Mouse (Mus musculus) kidney, adult 2 months (tissue): ENCODE measurements around the gene Lpp. TPM values are rescaled to one million over a fixed set of nuclear protein-coding genes. Genes with fewer than 3 reads are reported as not detected.

Source experiments
- DNase-seq: peaks from one replicate; pipeline ENCODE4 v3.0.0; 2021
- H3K27ac ChIP-seq: fragments of 200-500 bp; 2 replicates; pipeline ENCODE4 v1.5.1; 2012; ENCODE audit warnings: low read depth, low read length, control low read depth, inconsistent platforms; ENCODE audit not compliant: insufficient read depth
- H3K27me3 ChIP-seq: fragments of 200-500 bp; replicated peaks from 2 replicates; pipeline ENCODE4 v1.6.1; 2012; ENCODE audit warnings: mild to moderate bottlenecking, moderate library complexity, low read length, inconsistent platforms; ENCODE audit not compliant: control insufficient read depth, insufficient read depth
- H3K36me3 ChIP-seq: fragments of 200-500 bp; 2 replicates; pipeline ENCODE4 v1.6.1; 2012; ENCODE audit warnings: mild to moderate bottlenecking, moderate library complexity, low read length, inconsistent platforms; ENCODE audit not compliant: control insufficient read depth, insufficient read depth
- H3K4me1 ChIP-seq: fragments of 200-500 bp; 2 replicates; pipeline ENCODE4 v1.6.1; 2011; ENCODE audit warnings: low read length; ENCODE audit not compliant: control insufficient read depth, insufficient read depth
- H3K4me3 ChIP-seq: fragments of 200-500 bp; 2 replicates; pipeline ENCODE4 v1.5.1; 2011; ENCODE audit warnings: mild to moderate bottlenecking, low read depth, low read length, control low read depth; ENCODE audit not compliant: insufficient read depth
- CTCF ChIP-seq: fragments of 200-500 bp; conservative IDR thresholded peaks from 2 replicates; pipeline ENCODE4 v1.5.1; 2011; ENCODE audit warnings: low read depth, mild to moderate bottlenecking, control low read depth, low read length, moderate library complexity, mixed read lengths; ENCODE audit not compliant: insufficient read depth, insufficient read length
- POLR2A ChIP-seq: fragments of 200-500 bp; IDR thresholded peaks from one replicate; pipeline ENCODE4 v1.6.1; 2011; ENCODE audit warnings: low read depth, low read length, control low read depth
- WGBS: fragments of 180-500 bp; shearing (Covaris S2); methylation state at CpG from one replicate; pipeline ENCODE4 v1.1.7; 2018; 5-methylcytosine and 5-hydroxymethylcytosine counted together
- polyA plus RNA-seq: library from polyadenylated mRNA; depleted of rRNA; stranded (reverse); fragments of >200 nt; gene quantifications from 2 replicates; pipeline ENCODE4 v1.2.3, GENCODE M21; 2012

Gene Lpp
- polyA plus RNA-seq, 1 experiment, result 15.9 TPM

DNA sequence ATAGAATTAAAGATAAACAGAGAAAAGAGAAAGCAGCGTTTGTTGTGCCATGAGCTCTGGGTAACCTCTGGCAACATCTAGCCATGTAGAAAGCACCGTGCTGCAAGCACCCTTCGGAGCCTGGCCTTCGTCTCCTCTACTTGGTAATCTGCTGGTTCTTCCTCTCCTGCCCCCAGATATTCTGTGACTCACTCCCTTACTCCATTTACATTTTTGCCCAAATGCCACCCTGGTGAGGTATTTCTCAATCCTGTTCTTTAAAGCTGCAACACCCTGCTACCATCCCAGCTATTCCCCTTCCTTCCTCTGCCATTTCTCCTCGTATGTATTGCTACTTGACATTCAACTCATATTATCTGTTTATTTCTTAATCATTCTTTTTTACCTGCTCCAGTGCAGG lies 263.4 kb downstream of the Lpp start:
- DNase-seq, result no peak

GRCm38 (mm10) chr16:24659049-24659448 lies 265.7 kb downstream of the Lpp start:
- no peaks in the 10 kb centered on the region for H3K36me3 ChIP-seq
- H3K4me3 ChIP-seq, result no peak overlapping the region
- WGBS, result 89% methylated on average over 2 of the region's 2 CpGs
- no peak for DNase-seq
- H3K27me3 ChIP-seq, result no peaks in the 10 kb centered on the region
- H3K27ac ChIP-seq, result no peak overlapping the region
- no peak for TF ChIP-seq POLR2A
- no peak for TF ChIP-seq CTCF
- H3K4me1 ChIP-seq, result no peaks in the 10 kb centered on the region

More for the DNA sequence above, 263.4 kb downstream of the Lpp start:
- no peaks in the 10 kb centered on the region for H3K27me3 ChIP-seq
- TF ChIP-seq POLR2A (no peak), CTCF (no peak)
- 91% methylated on average over 5 of the region's 5 CpGs for WGBS
- H3K4me3 ChIP-seq, result no peak overlapping the region
- H3K4me1 ChIP-seq, result no peaks in the 10 kb centered on the region
- no peak overlapping the region for H3K27ac ChIP-seq
- no peaks in the 10 kb centered on the region for H3K36me3 ChIP-seq

DNA sequence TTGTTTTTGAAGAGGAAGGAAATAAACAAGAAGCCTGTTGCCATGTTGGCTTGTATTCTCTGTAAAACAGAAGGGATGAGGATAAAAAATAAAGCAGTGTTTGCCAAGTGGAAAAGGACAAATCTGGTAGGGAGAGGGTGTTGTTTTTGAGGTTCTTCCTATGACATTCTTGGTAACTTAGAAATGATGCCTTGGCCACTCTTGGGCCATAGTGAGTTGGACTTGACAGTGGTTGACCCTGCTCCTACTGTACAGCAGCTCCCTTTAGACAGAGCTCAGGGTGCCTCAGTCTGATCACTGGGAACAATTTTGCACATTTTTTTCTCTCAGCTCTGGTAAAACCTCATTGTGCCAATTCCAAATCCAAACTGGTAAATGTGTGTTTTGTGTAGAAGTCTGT lies 270.8 kb downstream of the Lpp start:
- TF ChIP-seq POLR2A, result no peak
- no peak for TF ChIP-seq CTCF
- H3K36me3 ChIP-seq, result no peaks in the 10 kb centered on the region
- H3K4me1 ChIP-seq, result no peaks in the 10 kb centered on the region
- no peak for DNase-seq
- H3K27me3 ChIP-seq, result no peaks in the 10 kb centered on the region
- no peak overlapping the region for H3K27ac ChIP-seq
- H3K4me3 ChIP-seq, result no peak overlapping the region

GRCm38 (mm10) chr16:24669718-24670460 lies 276.6 kb downstream of the Lpp start:
- 86% methylated on average over 5 of the region's 5 CpGs for WGBS
- Histone ChIP-seq H3K4me3 (no peak overlapping the region), H3K36me3 (no peaks in the 10 kb centered on the region), H3K4me1 (no peaks in the 10 kb centered on the region), H3K27me3 (no peaks in the 10 kb centered on the region), H3K27ac (no peak overlapping the region)
- DNase-seq, result no peak
- TF ChIP-seq CTCF (no peak), POLR2A (no peak)

- Histone ChIP-seq H3K4me1 (no peaks in the 10 kb centered on the region; the same call in 1 of the 2 replicates), H3K27me3 (no peaks in the 10 kb centered on the region), H3K27ac (no peak overlapping the region), H3K4me3 (no peak overlapping the region), H3K36me3 (no peaks in the 10 kb centered on the region)
- no peak for DNase-seq
- no peak for TF ChIP-seq POLR2A
- TF ChIP-seq CTCF, result no peak
Observed at GRCm38 (mm10) chr16:24678942-24679341, 285.6 kb downstream of the Lpp start.

DNA sequence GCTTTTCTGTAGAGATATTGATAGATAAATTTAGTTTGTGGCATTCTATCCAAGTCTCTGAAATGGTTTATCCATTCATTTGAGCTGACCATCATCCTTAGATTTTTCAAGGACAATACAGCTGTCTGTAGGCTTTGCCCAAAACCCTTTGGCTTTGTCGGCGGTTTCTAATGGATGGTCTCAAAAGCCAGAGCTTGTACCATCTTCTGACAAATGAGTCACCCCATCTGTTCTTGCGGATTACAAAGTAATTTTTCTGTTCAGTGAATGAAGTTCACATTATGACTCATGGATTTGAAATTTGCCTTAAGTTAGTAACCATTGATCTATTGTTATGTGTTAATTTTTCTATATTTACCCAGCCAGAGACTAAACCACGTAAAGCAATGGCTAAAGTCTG lies 301.8 kb downstream of the Lpp start:
- no peak overlapping the region for H3K4me3 ChIP-seq
- no peaks in the 10 kb centered on the region for H3K27me3 ChIP-seq
- H3K4me1 ChIP-seq, result no peaks in the 10 kb centered on the region
- H3K27ac ChIP-seq, result no peak overlapping the region
- H3K36me3 ChIP-seq, result no peaks in the 10 kb centered on the region
- WGBS, result 94% methylated on average over 4 of the region's 4 CpGs
- TF ChIP-seq POLR2A, result no peak
- no peak for DNase-seq

DNA sequence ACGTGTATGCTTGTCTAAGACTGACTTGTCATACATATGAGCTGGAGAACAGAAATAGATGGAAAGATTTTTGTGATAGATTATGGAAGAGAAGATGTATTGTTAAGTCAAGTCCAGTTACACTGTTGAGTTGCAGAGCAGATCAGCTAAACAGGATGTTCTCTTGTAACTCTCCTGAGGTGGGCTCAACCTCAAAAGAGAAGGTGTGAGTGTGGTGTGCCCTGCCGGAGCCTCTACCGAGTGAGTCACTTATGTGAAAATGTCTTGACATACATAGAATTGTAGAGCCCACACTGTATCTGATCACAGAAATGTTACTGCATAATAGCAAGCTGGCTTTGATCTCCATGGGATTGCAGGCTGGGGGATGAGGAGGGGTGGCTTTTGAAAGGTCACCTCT lies 310.9 kb downstream of the Lpp start:
- no peak for DNase-seq
- no peaks in the 10 kb centered on the region for H3K27me3 ChIP-seq
- 77% methylated on average over 3 of the region's 3 CpGs for WGBS

More for the DNA sequence above, 310.9 kb downstream of the Lpp start:
- no peak overlapping the region for H3K27ac ChIP-seq
- H3K36me3 ChIP-seq, result no peaks in the 10 kb centered on the region
- no peak for TF ChIP-seq POLR2A
- no peak overlapping the region for H3K4me3 ChIP-seq
- H3K4me1 ChIP-seq, result no peaks in the 10 kb centered on the region
